Mouse (Mus musculus): ENCODE results near the gene Otud5. TPM values are rescaled to one million over a fixed set of nuclear protein-coding genes. Genes with fewer than 3 reads are reported as not detected.
"Not testable (repeated sequence)": the region's sequence is repeated elsewhere in the genome, so short reads cannot be mapped to it uniquely, and the experiment has no call there.

The Otud5 gene
- 57.5 and 65.0 TPM in 2 replicates for polyA plus RNA-seq (2011; ENCODE audit: insufficient read length, low read depth, missing spikeins)

DNA sequence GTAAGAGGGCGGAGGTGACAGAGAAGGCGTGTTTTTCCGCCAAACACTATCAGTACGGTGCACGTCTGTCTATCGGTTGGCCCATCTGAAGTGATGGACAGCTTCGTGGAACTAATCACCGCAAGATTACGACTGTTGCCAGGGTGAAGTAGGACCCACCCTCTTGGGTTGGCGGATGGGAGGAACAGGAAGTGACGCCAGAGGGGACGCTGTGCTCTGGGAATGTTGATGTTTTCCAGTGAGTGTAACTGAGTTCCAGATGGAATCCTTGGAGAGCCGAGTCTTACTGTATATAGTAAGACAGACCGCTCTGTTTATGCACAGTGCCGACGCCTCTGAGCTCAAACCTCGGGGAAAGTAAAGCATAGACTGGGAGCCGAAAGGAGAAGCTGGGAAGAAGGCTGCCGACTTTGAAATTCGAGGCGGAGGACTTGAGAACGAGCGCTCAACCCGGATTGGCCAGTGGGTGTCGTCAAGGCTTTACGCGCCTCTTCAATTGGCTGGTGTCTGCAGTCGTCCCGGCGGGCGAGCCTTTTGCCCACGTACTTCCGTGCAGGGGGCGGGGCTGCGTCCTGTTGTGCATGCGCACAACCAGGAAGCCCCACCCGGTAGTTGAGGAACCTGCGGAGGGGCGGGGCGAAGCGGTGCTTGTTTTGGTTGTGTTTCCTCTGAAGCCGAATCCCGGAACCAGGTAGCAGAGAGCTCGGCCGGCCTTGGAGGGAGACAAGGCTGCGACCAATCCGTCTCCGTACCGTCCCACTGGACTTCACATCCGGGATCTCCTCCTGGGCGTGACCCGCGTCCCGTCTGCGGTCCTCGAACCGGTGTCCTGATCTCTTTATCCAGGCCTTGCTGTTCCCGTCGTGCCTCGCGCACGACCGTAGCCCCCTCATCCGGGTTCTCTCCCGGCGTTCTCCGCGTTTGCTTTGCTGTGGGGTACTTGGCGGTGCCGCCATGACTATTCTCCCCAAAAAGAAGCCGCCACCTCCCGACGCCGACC lies at the start of gene Otud5:
Gene Otud5, plus strand, starts transcription at position 202 of the 1,000 bp plus-strand sequence.
- H3K4me3 ChIP-seq (ENCODE audit: insufficient read depth, low read length) = peak within 1 kb of the TSS; percentile 84
- TF ChIP-seq CTCF (IDR thresholded peaks at IDR 0.05; ENCODE audit: borderline replicate concordance, insufficient read depth, low read length) = no peak
- peak; percentile 50 for TF ChIP-seq POLR2A (IDR thresholded peaks at IDR 0.05; ENCODE audit: low read depth, low read length)
- peak within 1 kb of the TSS; percentile 72 for H3K27ac ChIP-seq (ENCODE audit: insufficient read depth, low read length)
- H3K4me1 ChIP-seq (ENCODE audit: control insufficient read depth, insufficient read depth, low read length) = no peaks in the 10 kb centered on the region; the same call in 1 of the 2 replicates

DNA sequence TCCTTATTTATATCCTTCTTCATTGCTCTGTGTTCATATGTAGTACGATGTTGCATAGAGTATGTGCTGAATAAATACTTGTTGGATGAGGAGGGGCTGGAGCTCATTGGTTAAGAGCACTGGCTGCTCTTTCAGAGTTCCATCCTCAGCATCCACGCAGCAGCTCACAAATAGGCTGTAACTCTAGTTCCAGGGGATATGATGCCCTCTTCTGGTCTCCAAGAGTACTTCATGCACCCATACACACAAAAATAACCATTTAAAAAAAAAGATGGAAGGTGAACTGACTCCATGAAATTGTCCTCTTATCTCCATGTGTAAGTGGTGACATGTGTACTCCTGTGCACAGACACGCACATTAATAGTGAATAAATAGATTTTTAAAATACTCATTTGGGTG lies 47.8 kb upstream of the Otud5 start:
- no peak for TF ChIP-seq CTCF (IDR thresholded peaks at IDR 0.05; ENCODE audit: borderline replicate concordance, insufficient read depth, low read length)
- Histone ChIP-seq H3K4me3 (ENCODE audit: insufficient read depth, low read length) (no peak overlapping the region), H3K4me1 (ENCODE audit: control insufficient read depth, insufficient read depth, low read length) (0 out of 2 replicates have a peak, but pooled peaks cover 3% of the 10 kb centered on the region), H3K27ac (ENCODE audit: insufficient read depth, low read length) (no peak overlapping the region)

DNA sequence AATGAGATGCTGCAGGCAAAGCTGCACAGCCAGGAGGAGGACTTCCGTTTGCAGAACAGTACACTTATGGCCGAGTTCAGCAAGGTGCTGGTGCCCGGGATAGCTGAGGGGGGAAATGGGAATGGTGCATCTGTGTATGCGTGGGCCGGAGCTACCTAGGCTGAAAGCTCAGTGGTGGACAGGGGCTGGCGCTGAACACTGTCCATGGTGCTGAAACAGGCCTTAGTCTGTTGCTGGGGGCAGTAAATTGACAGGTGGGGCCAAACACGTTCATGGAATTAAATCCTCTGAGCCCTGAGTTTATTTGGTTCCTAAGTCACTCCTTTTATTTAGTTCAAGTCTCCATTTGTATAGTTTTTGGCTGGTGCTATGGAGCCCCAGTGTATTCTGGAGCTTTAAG lies 46.1 kb upstream of the Otud5 start:
- no peak overlapping the region for H3K27ac ChIP-seq (ENCODE audit: insufficient read depth, low read length)
- 0 out of 2 replicates have a peak, but pooled peaks cover 3% of the 10 kb centered on the region for H3K4me1 ChIP-seq (ENCODE audit: control insufficient read depth, insufficient read depth, low read length)
- TF ChIP-seq CTCF (IDR thresholded peaks at IDR 0.05; ENCODE audit: borderline replicate concordance, insufficient read depth, low read length) (no peak), POLR2A (IDR thresholded peaks at IDR 0.05; ENCODE audit: low read depth, low read length) (no peak)
- H3K4me3 ChIP-seq (ENCODE audit: insufficient read depth, low read length) = no peak overlapping the region

DNA sequence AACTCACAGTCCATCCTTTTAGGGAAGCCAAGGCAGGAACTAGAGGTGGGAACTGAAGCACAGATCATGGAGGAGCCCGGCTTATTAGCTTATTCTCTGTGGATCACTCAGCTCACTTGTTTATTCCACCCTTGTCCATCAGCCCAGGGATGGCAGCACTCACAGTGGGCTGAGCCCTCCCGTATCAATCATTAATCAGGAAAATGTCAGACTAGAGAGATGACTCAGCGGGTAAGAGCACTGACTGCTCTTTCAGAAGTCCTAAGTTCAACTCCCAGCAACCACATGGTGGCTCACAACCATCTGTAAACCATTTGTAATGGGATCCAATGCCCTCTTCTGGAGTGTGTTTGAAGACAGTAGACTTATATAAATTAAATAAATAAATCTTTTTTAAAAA lies 43.8 kb upstream of the Otud5 start:
- no peak for TF ChIP-seq POLR2A (IDR thresholded peaks at IDR 0.05; ENCODE audit: low read depth, low read length)
- no peak for TF ChIP-seq CTCF (IDR thresholded peaks at IDR 0.05; ENCODE audit: borderline replicate concordance, insufficient read depth, low read length)
- Histone ChIP-seq H3K4me1 (ENCODE audit: control insufficient read depth, insufficient read depth, low read length) (no peaks in the 10 kb centered on the region), H3K4me3 (ENCODE audit: insufficient read depth, low read length) (no peak overlapping the region), H3K27ac (ENCODE audit: insufficient read depth, low read length) (no peak overlapping the region)

DNA sequence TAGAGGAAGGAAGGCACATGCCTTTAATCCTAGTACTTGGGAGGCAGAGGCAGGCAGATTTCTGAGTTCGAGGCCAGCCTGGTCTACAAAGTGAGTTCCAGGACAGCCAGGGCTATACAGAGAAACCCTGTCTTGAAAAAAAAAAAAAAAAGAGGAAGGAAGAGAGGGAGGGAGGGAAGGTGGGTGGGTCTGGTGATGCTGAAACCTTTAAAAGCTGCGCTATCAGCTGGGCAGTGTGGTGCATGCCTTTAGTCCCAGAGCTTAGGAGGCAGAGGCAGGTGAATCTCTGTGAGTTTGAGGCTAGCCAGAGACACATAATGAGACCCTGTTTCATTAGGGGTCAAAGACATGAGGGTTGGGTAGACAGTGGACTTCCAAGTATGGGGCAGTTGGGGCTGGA lies 39.0 kb upstream of the Otud5 start:
- H3K4me1 ChIP-seq (ENCODE audit: control insufficient read depth, insufficient read depth, low read length); H3K27ac ChIP-seq (ENCODE audit: insufficient read depth, low read length); H3K4me3 ChIP-seq (ENCODE audit: insufficient read depth, low read length): not testable (repeated sequence)

DNA sequence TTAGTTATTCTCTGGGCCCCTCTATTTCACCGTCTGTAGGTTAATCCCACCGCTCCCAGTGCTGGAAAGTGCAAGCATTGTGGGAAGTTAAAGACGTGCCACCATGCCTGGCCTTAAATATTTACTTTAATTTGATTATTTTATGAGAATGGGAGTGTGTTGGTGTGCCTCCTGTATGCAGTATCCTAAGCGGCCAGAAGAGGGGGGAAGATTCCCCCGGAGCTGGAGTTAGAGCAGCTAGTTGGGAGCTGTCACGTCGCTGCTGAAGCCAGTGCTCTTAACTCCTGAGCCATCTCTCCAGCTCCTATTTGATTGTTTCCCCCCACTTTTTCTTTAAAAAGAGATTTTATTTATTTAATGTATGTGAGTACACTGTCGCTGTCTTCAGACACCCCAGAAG lies 26.1 kb upstream of the Otud5 start:
- not testable (repeated sequence) for H3K27ac ChIP-seq (ENCODE audit: insufficient read depth, low read length); H3K4me3 ChIP-seq (ENCODE audit: insufficient read depth, low read length); H3K4me1 ChIP-seq (ENCODE audit: control insufficient read depth, insufficient read depth, low read length)

DNA sequence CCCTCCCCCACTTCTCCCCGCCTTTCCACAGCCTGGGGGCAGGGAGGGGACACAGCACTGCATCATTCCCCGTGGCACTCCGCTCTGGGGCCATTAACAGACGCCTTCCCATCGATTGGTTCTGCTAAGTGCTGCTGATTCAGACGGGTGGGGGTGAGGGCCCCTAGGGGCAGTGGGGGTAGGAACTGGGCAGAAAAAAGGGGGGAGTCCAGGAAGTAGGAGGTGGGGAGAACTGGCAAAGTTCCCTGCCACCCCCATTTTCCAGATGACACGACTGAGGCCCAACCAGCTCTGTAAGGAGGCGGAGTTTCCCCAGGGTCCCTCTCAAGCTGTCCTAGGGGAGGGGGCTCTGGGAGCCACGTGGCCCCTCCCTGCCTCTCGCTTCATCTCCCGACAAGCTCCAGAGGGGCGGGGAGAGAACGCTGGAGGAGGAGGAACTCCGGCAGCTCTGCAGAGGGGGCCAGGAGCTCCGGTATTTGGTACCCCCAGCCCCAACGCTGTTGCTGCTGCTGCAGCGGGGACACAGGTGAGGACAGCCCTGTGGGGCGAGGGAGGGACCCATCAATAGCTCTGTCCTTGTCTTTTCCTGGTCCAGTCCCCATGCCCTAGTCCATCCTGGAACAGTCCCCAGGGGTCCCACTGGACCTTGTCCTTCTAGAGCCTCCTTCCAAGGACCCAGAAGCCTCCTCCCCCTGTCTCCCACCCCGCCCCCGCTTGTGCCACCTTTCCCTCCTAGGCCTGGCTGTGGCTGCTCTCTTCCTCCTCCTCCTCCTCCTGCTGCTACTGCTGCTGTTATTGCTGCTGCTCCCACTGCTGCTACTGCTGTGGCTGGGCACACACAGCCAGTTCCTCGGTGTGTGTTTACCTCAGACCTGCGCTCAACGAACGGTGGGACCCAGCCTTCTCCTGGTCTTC lies 19.0 kb upstream of the Otud5 start, which contains the start of gene Kcnd1:
Gene Kcnd1, plus strand, starts transcription at position 425 of the 915 bp plus-strand sequence.
- TF ChIP-seq CTCF (IDR thresholded peaks at IDR 0.05; ENCODE audit: borderline replicate concordance, insufficient read depth, low read length) (no peak), POLR2A (IDR thresholded peaks at IDR 0.05; ENCODE audit: low read depth, low read length) (peak; percentile 38; the same call in 1 of the 2 replicates)
- Histone ChIP-seq H3K4me3 (ENCODE audit: insufficient read depth, low read length) (peak within 1 kb of the TSS; percentile 42), H3K27ac (ENCODE audit: insufficient read depth, low read length) (peak within 1 kb of the TSS; percentile 31; the same call in 1 of the 2 replicates)

DNA sequence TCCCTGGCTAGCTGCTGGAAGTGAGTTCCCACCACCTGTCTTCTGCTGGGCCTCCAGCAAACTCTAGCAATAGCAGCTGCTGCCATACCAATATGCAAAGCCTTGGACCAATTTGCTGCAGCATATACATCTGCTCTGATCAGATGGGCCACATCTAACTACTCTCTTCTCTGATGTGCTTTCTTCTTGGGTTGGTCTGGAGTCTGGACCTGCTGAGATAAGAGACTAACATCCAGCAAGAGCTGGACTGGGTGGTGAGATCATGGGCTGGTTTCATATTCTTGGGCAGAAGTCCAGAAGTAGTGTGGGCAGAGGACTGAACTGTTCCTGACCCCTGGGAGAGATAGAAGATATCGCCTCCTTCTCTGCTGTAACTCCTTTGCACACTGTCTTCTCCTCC lies 4.0 kb upstream of the Otud5 start:
- no peak for TF ChIP-seq POLR2A (IDR thresholded peaks at IDR 0.05; ENCODE audit: low read depth, low read length)
- no peak for TF ChIP-seq CTCF (IDR thresholded peaks at IDR 0.05; ENCODE audit: borderline replicate concordance, insufficient read depth, low read length)
- Histone ChIP-seq H3K27ac (ENCODE audit: insufficient read depth, low read length) (no peak overlapping the region), H3K4me1 (ENCODE audit: control insufficient read depth, insufficient read depth, low read length) (no peaks in the 10 kb centered on the region), H3K4me3 (ENCODE audit: insufficient read depth, low read length) (no peak overlapping the region)

More for the DNA sequence above, 19.0 kb upstream of the Otud5 start, which contains the start of gene Kcnd1:
- H3K4me1 ChIP-seq (ENCODE audit: control insufficient read depth, insufficient read depth, low read length) = no peaks in the 10 kb centered on the region

DNA sequence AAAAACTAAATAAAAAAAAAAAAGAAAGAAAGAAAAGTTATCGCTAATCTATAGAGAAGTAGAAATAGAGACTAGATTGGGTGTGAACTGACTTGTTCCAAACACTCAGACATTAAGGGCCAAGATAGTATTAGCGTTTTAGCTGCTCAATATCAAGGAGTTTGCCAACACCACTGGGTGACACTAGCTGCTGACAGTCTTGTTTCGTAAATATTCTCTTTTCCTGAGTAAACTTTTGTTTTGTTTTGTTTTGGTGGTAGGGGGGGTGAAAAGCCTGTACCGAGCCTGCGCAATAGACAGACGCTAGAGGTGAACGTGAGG lies 362 bp upstream of the Otud5 start:
- H3K4me1 ChIP-seq (ENCODE audit: control insufficient read depth, insufficient read depth, low read length) = no peaks in the 10 kb centered on the region; the same call in 1 of the 2 replicates
- H3K27ac ChIP-seq (ENCODE audit: insufficient read depth, low read length) = peak overlapping the region; percentile 44; the same call in 1 of the 2 replicates
- TF ChIP-seq POLR2A (IDR thresholded peaks at IDR 0.05; ENCODE audit: low read depth, low read length) = no peak
- no peak for TF ChIP-seq CTCF (IDR thresholded peaks at IDR 0.05; ENCODE audit: borderline replicate concordance, insufficient read depth, low read length)
- H3K4me3 ChIP-seq (ENCODE audit: insufficient read depth, low read length) = no peak overlapping the region; the same call in 1 of the 2 replicates
